Mouse (Mus musculus): Measurements from ENCODE around the gene Cybrd1. TPM values are rescaled to one million over a fixed set of nuclear protein-coding genes. Genes with fewer than 3 reads are reported as not detected.

The Cybrd1 gene
- 2.2 and 3.5 TPM in 2 replicates for polyA plus RNA-seq (2015; fragmentation: Nextera tagmentation; extraction: Ambion mirVana)

GRCm38 (mm10) chr2:71117797-71118708 lies at the start of gene Cybrd1:
Gene Cybrd1 (plus strand): TSS chr2:71117923.
- WGBS, result 3% methylated on average over 57 of the region's 60 CpGs
- no peak within 1 kb of the TSS for H3K27ac ChIP-seq (ENCODE audit: low read length)
- no peaks in the 10 kb centered on the region for H3K36me3 ChIP-seq (ENCODE audit: control insufficient read depth, insufficient read depth, low read length)
- H3K27me3 ChIP-seq (ENCODE audit: control insufficient read depth, insufficient read depth, low read depth, low read length), result peaks cover 9% of the 10 kb centered on the region
- H3K9me3 ChIP-seq (replicated peaks; ENCODE audit: control insufficient read depth, low read length, poor library complexity, severe bottlenecking), result no peaks in the 10 kb centered on the region
- peak within 1 kb of the TSS; percentile 73 for H3K4me2 ChIP-seq (ENCODE audit: low read length)
- peak within 1 kb of the TSS; percentile 54 for H3K9ac ChIP-seq (ENCODE audit: low read depth, low read length)
- peak within 1 kb of the TSS; percentile 42 for H3K4me3 ChIP-seq (ENCODE audit: low read depth, low read length)
- peak; percentile 58 for ATAC-seq
- peaks cover 7% of the 10 kb centered on the region; the same call in 1 of the 2 replicates for H3K4me1 ChIP-seq (ENCODE audit: control insufficient read depth, insufficient read depth, low read length)

- no peaks in the 10 kb centered on the region for H3K4me1 ChIP-seq (ENCODE audit: control insufficient read depth, insufficient read depth, low read length)
- ATAC-seq, result no peak
- H3K27ac ChIP-seq (ENCODE audit: low read length), result no peak overlapping the region
- no peak overlapping the region for H3K4me2 ChIP-seq (ENCODE audit: low read length)
- H3K9me3 ChIP-seq (replicated peaks; ENCODE audit: control insufficient read depth, low read length, poor library complexity, severe bottlenecking), result no peaks in the 10 kb centered on the region
- no peaks in the 10 kb centered on the region for H3K36me3 ChIP-seq (ENCODE audit: control insufficient read depth, insufficient read depth, low read length)
- 92% methylated on average over 4 of the region's 4 CpGs for WGBS
- H3K27me3 ChIP-seq (ENCODE audit: control insufficient read depth, insufficient read depth, low read depth, low read length), result no peaks in the 10 kb centered on the region
- no peak overlapping the region for H3K4me3 ChIP-seq (ENCODE audit: low read depth, low read length)
- H3K9ac ChIP-seq (ENCODE audit: low read depth, low read length), result no peak overlapping the region
These were observed 46.1 kb upstream of the Cybrd1 start for GRCm38 (mm10) chr2:71071601-71072000.

GRCm38 (mm10) chr2:71073330-71073729 lies 44.4 kb upstream of the Cybrd1 start:
- 91% methylated on average over 3 of the region's 3 CpGs for WGBS
- Histone ChIP-seq H3K36me3 (ENCODE audit: control insufficient read depth, insufficient read depth, low read length) (peaks cover 3% of the 10 kb centered on the region; the same call in 1 of the 2 replicates), H3K4me3 (ENCODE audit: low read depth, low read length) (no peak overlapping the region), H3K27ac (ENCODE audit: low read length) (no peak overlapping the region), H3K4me2 (ENCODE audit: low read length) (no peak overlapping the region), H3K9ac (ENCODE audit: low read depth, low read length) (no peak overlapping the region), H3K4me1 (ENCODE audit: control insufficient read depth, insufficient read depth, low read length) (no peaks in the 10 kb centered on the region), H3K27me3 (ENCODE audit: control insufficient read depth, insufficient read depth, low read depth, low read length) (no peaks in the 10 kb centered on the region), H3K9me3 (replicated peaks; ENCODE audit: control insufficient read depth, low read length, poor library complexity, severe bottlenecking) (no peaks in the 10 kb centered on the region)
- ATAC-seq, result no peak

GRCm38 (mm10) chr2:71073828-71074227 lies 43.9 kb upstream of the Cybrd1 start:
- Histone ChIP-seq H3K4me2 (ENCODE audit: low read length) (no peak overlapping the region), H3K27me3 (ENCODE audit: control insufficient read depth, insufficient read depth, low read depth, low read length) (no peaks in the 10 kb centered on the region), H3K36me3 (ENCODE audit: control insufficient read depth, insufficient read depth, low read length) (peaks cover 3% of the 10 kb centered on the region; the same call in 1 of the 2 replicates), H3K9ac (ENCODE audit: low read depth, low read length) (no peak overlapping the region), H3K4me1 (ENCODE audit: control insufficient read depth, insufficient read depth, low read length) (no peaks in the 10 kb centered on the region), H3K27ac (ENCODE audit: low read length) (no peak overlapping the region), H3K9me3 (replicated peaks; ENCODE audit: control insufficient read depth, low read length, poor library complexity, severe bottlenecking) (no peaks in the 10 kb centered on the region), H3K4me3 (ENCODE audit: low read depth, low read length) (no peak overlapping the region)
- WGBS, result 94% methylated on average over 3 of the region's 3 CpGs
- no peak for ATAC-seq

GRCm38 (mm10) chr2:71082416-71082815 lies 35.3 kb upstream of the Cybrd1 start:
- no peaks in the 10 kb centered on the region for H3K9me3 ChIP-seq (replicated peaks; ENCODE audit: control insufficient read depth, low read length, poor library complexity, severe bottlenecking)
- ATAC-seq, result no peak
- no peaks in the 10 kb centered on the region for H3K4me1 ChIP-seq (ENCODE audit: control insufficient read depth, insufficient read depth, low read length)
- H3K4me3 ChIP-seq (ENCODE audit: low read depth, low read length), result no peak overlapping the region
- H3K9ac ChIP-seq (ENCODE audit: low read depth, low read length), result no peak overlapping the region
- 92% methylated on average over 7 of the region's 7 CpGs for WGBS
- H3K36me3 ChIP-seq (ENCODE audit: control insufficient read depth, insufficient read depth, low read length), result peaks cover 6% of the 10 kb centered on the region; the same call in 1 of the 2 replicates
- H3K4me2 ChIP-seq (ENCODE audit: low read length), result no peak overlapping the region
- no peaks in the 10 kb centered on the region for H3K27me3 ChIP-seq (ENCODE audit: control insufficient read depth, insufficient read depth, low read depth, low read length)
- no peak overlapping the region for H3K27ac ChIP-seq (ENCODE audit: low read length)

GRCm38 (mm10) chr2:71083454-71084193 lies 34.1 kb upstream of the Cybrd1 start:
- Histone ChIP-seq H3K4me1 (ENCODE audit: control insufficient read depth, insufficient read depth, low read length) (no peaks in the 10 kb centered on the region), H3K36me3 (ENCODE audit: control insufficient read depth, insufficient read depth, low read length) (peaks cover 9% of the 10 kb centered on the region; the same call in 1 of the 2 replicates), H3K9me3 (replicated peaks; ENCODE audit: control insufficient read depth, low read length, poor library complexity, severe bottlenecking) (no peaks in the 10 kb centered on the region), H3K4me2 (ENCODE audit: low read length) (no peak overlapping the region), H3K27me3 (ENCODE audit: control insufficient read depth, insufficient read depth, low read depth, low read length) (no peaks in the 10 kb centered on the region), H3K4me3 (ENCODE audit: low read depth, low read length) (no peak overlapping the region), H3K9ac (ENCODE audit: low read depth, low read length) (no peak overlapping the region), H3K27ac (ENCODE audit: low read length) (no peak overlapping the region)
- 94% methylated on average over 6 of the region's 6 CpGs for WGBS
- ATAC-seq, result no peak

GRCm38 (mm10) chr2:71089766-71090165 lies 28.0 kb upstream of the Cybrd1 start:
- Histone ChIP-seq H3K27me3 (ENCODE audit: control insufficient read depth, insufficient read depth, low read depth, low read length) (no peaks in the 10 kb centered on the region), H3K4me1 (ENCODE audit: control insufficient read depth, insufficient read depth, low read length) (no peaks in the 10 kb centered on the region), H3K9me3 (replicated peaks; ENCODE audit: control insufficient read depth, low read length, poor library complexity, severe bottlenecking) (no peaks in the 10 kb centered on the region), H3K36me3 (ENCODE audit: control insufficient read depth, insufficient read depth, low read length) (peaks cover 12% of the 10 kb centered on the region; the same call in 1 of the 2 replicates), H3K27ac (ENCODE audit: low read length) (no peak overlapping the region), H3K4me2 (ENCODE audit: low read length) (no peak overlapping the region), H3K4me3 (ENCODE audit: low read depth, low read length) (no peak overlapping the region), H3K9ac (ENCODE audit: low read depth, low read length) (no peak overlapping the region)
- no peak for ATAC-seq
- WGBS, result 82% methylated on average over 3 of the region's 3 CpGs

- H3K4me3 ChIP-seq (ENCODE audit: low read depth, low read length), result no peak overlapping the region
- H3K9me3 ChIP-seq (replicated peaks; ENCODE audit: control insufficient read depth, low read length, poor library complexity, severe bottlenecking), result no peaks in the 10 kb centered on the region
- no peak overlapping the region for H3K4me2 ChIP-seq (ENCODE audit: low read length)
- no peak overlapping the region for H3K9ac ChIP-seq (ENCODE audit: low read depth, low read length)
- H3K4me1 ChIP-seq (ENCODE audit: control insufficient read depth, insufficient read depth, low read length), result no peaks in the 10 kb centered on the region
- no peak for ATAC-seq
- no peaks in the 10 kb centered on the region for H3K27me3 ChIP-seq (ENCODE audit: control insufficient read depth, insufficient read depth, low read depth, low read length)
- H3K36me3 ChIP-seq (ENCODE audit: control insufficient read depth, insufficient read depth, low read length), result peaks cover 12% of the 10 kb centered on the region; the same call in 1 of the 2 replicates
- no peak overlapping the region for H3K27ac ChIP-seq (ENCODE audit: low read length)
- 90% methylated on average over 4 of the region's 4 CpGs for WGBS
These were observed 26.9 kb upstream of the Cybrd1 start for GRCm38 (mm10) chr2:71090660-71091445.

All from midbrain, embryonic 16.5 days (tissue).